Mouse (Mus musculus) intestine, embryonic 15.5 days (tissue): ENCODE measurements around the gene Frmd4a. TPM values are rescaled to one million over a fixed set of nuclear protein-coding genes. Genes with fewer than 3 reads are reported as not detected.
A peak's percentile ranks its signal among the peaks of the same experiment; 100 is the strongest.

ENCODE experiments used
- ATAC-seq: fragments of 200-750 bp; cut with Nextera tagmentation; 2 replicates; pipeline ENCODE4 v1.8.0; 2017; ENCODE audit warnings: moderate TSS enrichment, moderate library complexity
- H3K27ac ChIP-seq: fragments of 300-500 bp; sonication (generic); 2 replicates; pipeline ENCODE4 v1.5.1; 2015; ENCODE audit warnings: mild to moderate bottlenecking, inconsistent platforms
- H3K27me3 ChIP-seq: fragments of 300-500 bp; sonication (generic); replicated peaks from 2 replicates; pipeline ENCODE4 v1.6.1; 2015; ENCODE audit warnings: inconsistent platforms
- H3K36me3 ChIP-seq: fragments of 300-500 bp; sonication (generic); 2 replicates; pipeline ENCODE4 v1.6.1; 2015; ENCODE audit warnings: inconsistent platforms
- H3K4me1 ChIP-seq: fragments of 300-500 bp; sonication (generic); replicated peaks from 2 replicates; pipeline ENCODE4 v1.6.1; 2015; ENCODE audit warnings: inconsistent platforms
- H3K4me2 ChIP-seq: fragments of 300-500 bp; sonication (generic); replicated peaks from 2 replicates; pipeline ENCODE4 v1.6.1; 2015; ENCODE audit warnings: mild to moderate bottlenecking, inconsistent platforms
- H3K4me3 ChIP-seq: fragments of 300-500 bp; sonication (generic); replicated peaks from 2 replicates; pipeline ENCODE4 v1.5.1; 2015; ENCODE audit warnings: inconsistent platforms
- H3K9ac ChIP-seq: fragments of 300-500 bp; sonication (generic); 2 replicates; pipeline ENCODE4 v1.6.1; 2015; ENCODE audit warnings: inconsistent platforms
- H3K9me3 ChIP-seq: fragments of 300-500 bp; sonication (generic); 2 replicates; pipeline ENCODE4 v1.6.1; 2016; ENCODE audit warnings: inconsistent platforms
- WGBS: fragments of 180-500 bp; shearing (Covaris S2); methylation state at CpG from one replicate; pipeline ENCODE4 v1.1.7; 2015; 5-methylcytosine and 5-hydroxymethylcytosine counted together
- polyA plus RNA-seq: library from polyadenylated mRNA; unstranded; fragments of >200 nt; fragmentation: Nextera tagmentation; extraction: Ambion mirVana; gene quantifications from 2 replicates; pipeline ENCODE4 v1.2.1, GENCODE M21; 2015

Gene Frmd4a
- polyA plus RNA-seq, 1 experiment from 2014 or later, result 21.0 TPM

GRCm38 (mm10) chr2:4566260-4566955 is 548.9 kb downstream of the Frmd4a start:
- Histone ChIP-seq H3K9me3 (no peaks in the 10 kb centered on the region), H3K4me2 (no peak overlapping the region), H3K9ac (no peak overlapping the region), H3K4me3 (no peak overlapping the region), H3K36me3 (0 out of 2 replicates have a peak, but pooled peaks cover 3% of the 10 kb centered on the region), H3K27me3 (no peaks in the 10 kb centered on the region), H3K4me1 (peaks cover 31% of the 10 kb centered on the region; the same call in 1 of the 2 replicates), H3K27ac (no peak overlapping the region)
- ATAC-seq, result no peak
- 86% methylated on average over 4 of the region's 4 CpGs for WGBS

- Histone ChIP-seq H3K9ac (no peak overlapping the region), H3K36me3 (0 out of 2 replicates have a peak, but pooled peaks cover 4% of the 10 kb centered on the region), H3K27me3 (no peaks in the 10 kb centered on the region), H3K27ac (no peak overlapping the region), H3K9me3 (no peaks in the 10 kb centered on the region), H3K4me1 (peaks cover 30% of the 10 kb centered on the region; the same call in 1 of the 2 replicates), H3K4me2 (no peak overlapping the region), H3K4me3 (no peak overlapping the region)
- ATAC-seq, result no peak
- 93% methylated on average over 9 of the region's 9 CpGs for WGBS
Observed at GRCm38 (mm10) chr2:4566956-4567680, 549.6 kb downstream of the Frmd4a start.

DNA sequence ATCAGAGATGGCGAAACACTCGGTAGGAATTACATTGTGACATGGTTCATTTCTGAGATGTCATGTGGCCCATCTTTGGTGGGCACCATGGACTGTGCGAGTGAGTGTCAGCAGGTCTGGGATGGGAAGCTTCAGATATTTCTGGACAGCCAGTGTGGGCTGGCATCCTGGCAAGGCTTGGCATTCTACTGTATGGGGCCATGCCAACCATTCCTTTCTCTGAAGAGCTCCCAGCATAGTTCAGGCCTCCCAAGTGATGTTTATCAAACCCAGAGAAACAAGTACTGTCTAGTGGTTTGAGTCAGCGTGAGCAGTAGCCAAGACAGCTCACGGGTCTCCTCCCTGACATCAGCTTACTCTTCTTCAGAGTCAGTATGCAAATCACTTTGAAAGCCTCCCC is 551.5 kb downstream of the Frmd4a start:
- ATAC-seq, result no peak
- no peak overlapping the region for H3K4me2 ChIP-seq
- 0 out of 2 replicates have a peak, but pooled peaks cover 9% of the 10 kb centered on the region for H3K36me3 ChIP-seq
- WGBS, result 63% methylated on average over 5 of the region's 5 CpGs
- H3K27me3 ChIP-seq, result no peaks in the 10 kb centered on the region
- no peak overlapping the region for H3K4me3 ChIP-seq
- H3K9ac ChIP-seq, result no peak overlapping the region
- no peaks in the 10 kb centered on the region for H3K9me3 ChIP-seq
- peaks cover 29% of the 10 kb centered on the region for H3K4me1 ChIP-seq
- H3K27ac ChIP-seq, result no peak overlapping the region

DNA sequence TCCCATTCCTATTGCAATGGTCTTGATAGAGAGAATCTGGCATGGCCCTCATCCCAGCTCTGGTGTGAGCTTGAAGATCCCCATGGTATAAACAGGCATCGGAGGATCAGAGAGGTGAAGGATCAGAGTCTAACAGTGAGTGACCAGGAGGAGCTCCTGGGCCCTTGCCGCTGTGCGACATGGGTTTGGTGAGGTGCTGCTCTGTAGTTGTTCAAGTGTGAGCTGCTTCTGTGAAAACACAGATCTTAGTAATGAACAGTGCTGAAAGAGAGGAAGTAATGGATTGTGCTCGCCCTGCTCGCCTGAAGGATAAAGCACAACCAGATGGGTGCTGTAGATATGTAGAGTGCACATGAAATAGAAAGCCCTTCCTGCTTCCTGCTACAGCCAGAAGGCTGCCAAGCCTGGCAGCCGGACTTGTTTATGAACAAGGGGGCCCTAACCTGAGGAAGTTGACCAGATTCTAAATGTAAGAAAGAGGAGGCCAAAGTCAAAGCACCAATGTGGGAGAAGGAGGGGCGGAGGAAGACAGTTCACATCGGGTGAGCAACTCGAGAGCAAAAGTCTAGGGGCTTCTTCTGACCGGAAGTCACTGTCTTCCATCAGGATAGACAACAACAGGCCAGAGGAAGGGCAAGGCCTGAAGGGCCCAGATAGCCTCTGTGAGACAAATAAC is 552.8 kb downstream of the Frmd4a start:
- peak overlapping the region; percentile 51; the same call in 1 of the 2 replicates for H3K27ac ChIP-seq
- no peak for ATAC-seq
- no peaks in the 10 kb centered on the region for H3K27me3 ChIP-seq
- H3K4me3 ChIP-seq, result no peak overlapping the region
- no peak overlapping the region for H3K9ac ChIP-seq
- peaks cover 29% of the 10 kb centered on the region for H3K4me1 ChIP-seq
- no peaks in the 10 kb centered on the region for H3K9me3 ChIP-seq
- WGBS, result 52% methylated on average over 10 of the region's 10 CpGs
- no peak overlapping the region; the same call in 1 of the 2 replicates for H3K4me2 ChIP-seq
- H3K36me3 ChIP-seq, result 0 out of 2 replicates have a peak, but pooled peaks cover 9% of the 10 kb centered on the region

- Histone ChIP-seq H3K9ac (no peak overlapping the region), H3K4me3 (no peak overlapping the region), H3K9me3 (no peaks in the 10 kb centered on the region), H3K27me3 (no peaks in the 10 kb centered on the region), H3K4me2 (no peak overlapping the region), H3K4me1 (peaks cover 25% of the 10 kb centered on the region), H3K36me3 (0 out of 2 replicates have a peak, but pooled peaks cover 6% of the 10 kb centered on the region), H3K27ac (no peak overlapping the region)
- 67% methylated on average over 7 of the region's 7 CpGs for WGBS
- peak; percentile 69 for ATAC-seq
Observed at GRCm38 (mm10) chr2:4572498-4573263, 555.2 kb downstream of the Frmd4a start.

- H3K4me3 ChIP-seq, result no peak overlapping the region
- H3K4me1 ChIP-seq, result peaks cover 25% of the 10 kb centered on the region
- no peak overlapping the region for H3K9ac ChIP-seq
- H3K27me3 ChIP-seq, result no peaks in the 10 kb centered on the region
- H3K36me3 ChIP-seq, result 0 out of 2 replicates have a peak, but pooled peaks cover 6% of the 10 kb centered on the region
- no peaks in the 10 kb centered on the region for H3K9me3 ChIP-seq
- no peak overlapping the region for H3K4me2 ChIP-seq
- no peak overlapping the region for H3K27ac ChIP-seq
- ATAC-seq, result no peak
- WGBS, result 54% methylated on average over 4 of the region's 4 CpGs
Observed at GRCm38 (mm10) chr2:4573386-4573785, 555.9 kb downstream of the Frmd4a start.

- no peak overlapping the region for H3K4me3 ChIP-seq
- H3K9ac ChIP-seq, result no peak overlapping the region
- peaks cover 26% of the 10 kb centered on the region for H3K4me1 ChIP-seq
- 0 out of 2 replicates have a peak, but pooled peaks cover 6% of the 10 kb centered on the region for H3K36me3 ChIP-seq
- no peak overlapping the region for H3K27ac ChIP-seq
- no peak for ATAC-seq
- H3K9me3 ChIP-seq, result no peaks in the 10 kb centered on the region
- H3K4me2 ChIP-seq, result no peak overlapping the region
- H3K27me3 ChIP-seq, result no peaks in the 10 kb centered on the region
- WGBS, result 86% methylated on average over 5 of the region's 5 CpGs
Observed at GRCm38 (mm10) chr2:4574251-4574650, 556.7 kb downstream of the Frmd4a start.

- peaks cover 26% of the 10 kb centered on the region for H3K4me1 ChIP-seq
- H3K4me2 ChIP-seq, result no peak overlapping the region
- H3K27me3 ChIP-seq, result no peaks in the 10 kb centered on the region
- ATAC-seq, result no peak
- 84% methylated on average over 2 of the region's 2 CpGs for WGBS
- H3K36me3 ChIP-seq, result 0 out of 2 replicates have a peak, but pooled peaks cover 6% of the 10 kb centered on the region
- H3K27ac ChIP-seq, result no peak overlapping the region
- no peak overlapping the region for H3K9ac ChIP-seq
- H3K4me3 ChIP-seq, result no peak overlapping the region
- H3K9me3 ChIP-seq, result no peaks in the 10 kb centered on the region
Observed at GRCm38 (mm10) chr2:4575163-4575562, 557.6 kb downstream of the Frmd4a start.

- Histone ChIP-seq H3K9me3 (no peaks in the 10 kb centered on the region), H3K27me3 (no peaks in the 10 kb centered on the region), H3K4me2 (no peak overlapping the region), H3K9ac (no peak overlapping the region), H3K4me3 (no peak overlapping the region), H3K4me1 (peaks cover 20% of the 10 kb centered on the region; the same call in 1 of the 2 replicates), H3K36me3 (0 out of 2 replicates have a peak, but pooled peaks cover 6% of the 10 kb centered on the region), H3K27ac (no peak overlapping the region)
- 72% methylated on average over 7 of the region's 7 CpGs for WGBS
- no peak for ATAC-seq
Observed at GRCm38 (mm10) chr2:4575975-4576374, 558.5 kb downstream of the Frmd4a start.

- no peaks in the 10 kb centered on the region for H3K9me3 ChIP-seq
- 0 out of 2 replicates have a peak, but pooled peaks cover 1% of the 10 kb centered on the region for H3K36me3 ChIP-seq
- no peak for ATAC-seq
- H3K9ac ChIP-seq, result no peak overlapping the region
- H3K27me3 ChIP-seq, result no peaks in the 10 kb centered on the region
- H3K27ac ChIP-seq, result no peak overlapping the region
- H3K4me2 ChIP-seq, result no peak overlapping the region
- no peak overlapping the region for H3K4me3 ChIP-seq
- 63% methylated on average over 5 of the region's 5 CpGs for WGBS
- 0 out of 2 replicates have a peak, but pooled peaks cover 13% of the 10 kb centered on the region for H3K4me1 ChIP-seq
Observed at GRCm38 (mm10) chr2:4578291-4578690, 560.8 kb downstream of the Frmd4a start.

DNA sequence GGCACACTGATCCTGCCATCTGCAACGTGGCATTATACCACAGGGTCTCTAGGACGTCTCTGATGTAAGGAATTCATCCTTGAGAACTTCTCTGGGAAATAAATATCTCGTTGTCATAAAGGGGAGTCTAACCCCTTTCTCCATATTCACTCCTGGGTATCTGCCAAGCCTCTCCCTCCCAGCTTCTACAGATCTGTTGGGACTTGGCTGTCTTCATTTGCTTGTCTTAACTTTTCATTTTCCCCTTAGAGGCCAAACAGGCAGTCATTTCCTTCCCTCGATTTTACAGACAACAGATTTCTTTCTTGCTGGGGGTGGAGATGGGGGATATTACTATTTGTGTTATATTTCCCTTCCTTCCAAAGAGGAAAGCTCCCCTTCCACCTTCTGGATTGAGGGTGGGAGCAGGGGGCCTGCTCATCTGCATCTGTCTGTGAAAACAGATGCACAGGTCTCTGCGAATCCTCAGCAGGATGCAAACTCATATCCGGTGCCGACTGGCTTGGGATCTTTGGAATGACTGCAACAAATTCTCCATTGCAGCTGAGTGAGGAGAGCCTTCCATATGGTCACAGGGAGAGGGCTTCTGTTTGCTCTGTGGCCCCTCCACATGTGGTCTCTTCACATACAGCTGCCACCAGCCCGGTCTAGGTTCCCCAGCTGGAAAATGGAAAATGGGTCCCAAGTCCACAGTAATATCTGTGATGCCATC is 562.0 kb downstream of the Frmd4a start:
- Histone ChIP-seq H3K27ac (peak overlapping the region; percentile 69), H3K4me1 (0 out of 2 replicates have a peak, but pooled peaks cover 13% of the 10 kb centered on the region), H3K36me3 (no peaks in the 10 kb centered on the region), H3K4me2 (no peak overlapping the region), H3K9me3 (no peaks in the 10 kb centered on the region), H3K9ac (no peak overlapping the region), H3K27me3 (no peaks in the 10 kb centered on the region), H3K4me3 (no peak overlapping the region)
- ATAC-seq, result 0 out of 2 replicates have a peak, but pooled peaks have one; percentile 26
- WGBS, result 52% methylated on average over 8 of the region's 8 CpGs
